Mouse (Mus musculus) adrenal gland, postnatal 36 days (tissue): ENCODE measurements at regions not wholly inside any gene's neighbourhood (a gene's known extent, or its start where the extent isn't known, plus 50 kb on each side); places are given as distances from the start of the nearest gene placed in this dataset.

Experiments used
- DNase-seq, 2 experiments: peaks; one replicate each; pipeline ENCODE4 v3.0.0; 2021; ENCODE audit warnings: mixed read lengths in 1 of 2

DNA sequence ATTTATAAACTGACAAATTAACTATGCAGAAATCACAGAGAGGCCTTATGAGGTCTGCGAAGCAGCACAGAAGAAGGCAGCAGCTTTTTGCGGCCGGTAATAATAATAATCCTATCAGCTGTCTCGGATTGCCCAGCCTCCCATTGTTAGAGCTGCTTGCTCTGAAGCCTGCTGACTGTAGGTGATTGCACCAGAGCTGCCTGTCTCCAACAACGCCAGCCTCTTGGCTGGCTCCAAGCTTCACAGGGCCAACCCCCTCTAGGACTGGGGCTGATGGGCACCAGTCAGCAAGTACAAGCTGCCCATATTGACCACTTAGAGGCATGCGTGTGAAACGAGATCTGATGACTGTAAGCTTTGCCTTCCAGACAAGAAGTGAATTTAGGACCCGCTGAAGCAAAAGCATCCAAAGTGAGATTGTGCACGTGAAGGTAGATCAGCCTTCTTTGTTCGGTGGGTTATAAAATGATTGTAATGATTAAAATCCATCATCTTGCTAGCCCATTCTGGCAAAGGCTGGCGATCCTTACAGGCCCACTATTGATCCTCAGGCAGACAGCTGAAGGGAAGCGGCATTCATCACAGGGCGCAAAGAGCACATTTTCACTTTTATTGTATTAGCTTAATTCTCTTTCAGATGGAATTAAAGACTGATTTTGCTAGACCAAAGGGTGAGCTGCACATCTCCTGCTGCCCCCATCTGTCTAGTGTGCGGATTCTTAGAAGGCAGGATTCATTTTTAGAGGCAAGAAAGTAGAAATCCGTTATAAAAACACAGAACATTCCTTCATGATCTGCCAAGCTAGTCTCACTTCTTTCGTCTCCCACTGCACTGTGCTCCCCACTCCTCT is 503.2 kb upstream of the Smim15 start:
- DNase-seq: no peak

DNA sequence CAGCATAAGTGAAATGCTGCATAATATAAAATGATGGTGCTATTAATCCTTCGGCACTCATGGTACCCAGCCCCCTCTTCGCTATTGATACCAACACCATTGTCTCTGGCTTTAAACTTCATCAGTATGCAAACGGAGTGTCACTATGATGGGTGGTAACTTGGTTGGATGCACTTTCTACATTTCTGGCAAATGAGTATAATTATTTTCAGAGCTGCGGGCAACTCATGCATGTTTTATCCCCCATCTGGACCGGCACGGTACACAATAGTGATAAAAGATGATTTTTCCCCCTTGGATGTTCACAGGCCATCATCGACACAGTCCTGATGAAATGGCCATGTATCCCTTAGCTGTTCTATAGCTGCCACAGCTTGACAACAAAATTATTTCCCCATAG is 503.9 kb upstream of the Smim15 start:
- no peak for DNase-seq

DNA sequence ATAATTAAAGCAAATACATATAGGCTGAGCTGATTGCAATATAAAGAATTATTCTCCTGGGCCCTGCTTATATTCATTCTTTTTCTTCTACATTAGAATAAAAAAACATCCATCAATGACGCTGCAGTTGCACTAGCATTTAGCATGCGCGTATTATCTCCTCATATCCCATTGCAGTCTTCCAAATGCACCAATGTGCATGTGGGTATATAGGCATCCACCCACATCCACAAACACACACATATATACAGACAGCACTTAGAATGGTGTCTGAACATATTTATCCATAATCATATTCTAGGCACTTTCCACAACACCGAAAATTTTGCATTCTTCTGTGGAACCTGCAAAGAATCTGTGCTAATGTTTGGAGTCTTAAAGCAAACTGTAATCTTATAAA is 504.4 kb upstream of the Smim15 start:
- DNase-seq: no peak

DNA sequence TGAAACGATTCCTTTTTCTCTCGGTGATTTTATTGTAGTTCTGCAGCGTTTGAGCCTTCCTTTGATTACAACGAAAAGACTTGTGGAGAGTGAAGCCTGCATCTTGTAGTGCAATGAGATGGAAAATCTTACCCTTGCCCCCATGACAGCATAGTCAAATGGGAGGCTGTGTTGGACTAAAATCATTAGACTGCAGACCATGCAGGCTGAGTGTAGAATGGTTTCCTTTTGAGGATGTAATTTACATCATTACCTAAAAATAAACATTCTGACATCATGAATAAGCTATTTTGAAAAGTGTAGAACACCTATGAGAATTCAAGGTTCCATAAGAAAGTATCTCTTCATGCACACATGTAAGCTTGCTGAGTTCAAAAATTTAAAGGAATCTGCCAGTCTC is 504.9 kb upstream of the Smim15 start:
- no peak for DNase-seq

DNA sequence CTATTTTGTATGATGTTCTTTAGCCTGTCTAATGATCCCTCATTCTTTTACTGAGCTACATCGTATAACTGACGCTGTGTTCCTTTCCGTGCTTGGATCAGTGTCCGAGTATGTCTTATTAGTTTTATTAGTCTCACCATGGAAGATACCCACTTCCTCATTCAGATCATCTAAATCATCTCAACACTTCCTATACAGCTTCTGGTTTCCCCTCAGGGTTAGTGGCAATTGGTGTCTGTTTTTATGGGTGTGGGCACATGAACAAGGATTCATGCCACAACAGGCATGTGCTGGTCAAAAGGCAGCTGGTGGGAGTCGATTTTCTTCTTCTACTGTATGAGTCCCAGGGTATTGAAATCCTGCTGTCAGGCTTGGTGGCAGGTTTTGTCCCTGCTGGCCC is 509.0 kb upstream of the Smim15 start:
- DNase-seq: no peak

DNA sequence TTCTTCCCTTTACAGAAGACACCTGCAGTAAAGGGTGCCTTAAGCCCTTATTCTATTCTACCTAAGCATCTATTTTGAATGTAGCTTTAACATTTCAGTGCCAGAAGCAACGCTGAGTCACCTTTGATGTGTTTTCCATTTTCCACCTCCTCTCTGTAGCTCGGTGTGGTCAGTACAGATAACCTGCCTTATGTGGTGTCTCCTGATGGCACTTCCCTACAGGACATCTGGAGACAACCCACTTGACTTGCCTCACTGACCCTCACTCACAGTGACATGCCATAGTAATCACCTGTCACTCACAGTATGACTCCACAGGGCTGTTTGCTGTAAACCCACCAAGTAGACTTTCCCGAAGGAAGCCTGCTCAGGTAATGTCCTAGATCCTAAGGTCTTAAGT is 510.9 kb upstream of the Smim15 start:
- no peak for DNase-seq

DNA sequence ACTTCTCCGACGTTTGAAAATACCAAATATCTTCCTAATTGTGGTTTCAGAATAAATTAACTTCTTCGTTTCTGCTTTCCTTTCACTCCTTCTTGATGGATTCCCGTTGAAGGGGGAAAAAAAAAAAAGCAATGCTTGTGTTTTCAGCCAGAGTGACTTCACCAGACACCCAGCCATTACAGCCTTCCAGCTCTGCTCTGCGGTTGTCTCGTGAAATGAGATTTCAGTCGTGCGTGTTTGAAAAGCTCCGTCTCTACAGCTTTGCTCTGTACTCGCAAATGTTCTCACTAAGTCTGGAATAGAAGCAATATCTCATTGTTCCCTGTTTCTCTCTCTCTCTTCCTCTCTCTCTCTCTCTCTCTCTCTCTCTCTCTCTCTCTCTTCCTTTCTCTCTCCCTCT is 509.6 kb upstream of the Kif2a start:
- no peak for DNase-seq

DNA sequence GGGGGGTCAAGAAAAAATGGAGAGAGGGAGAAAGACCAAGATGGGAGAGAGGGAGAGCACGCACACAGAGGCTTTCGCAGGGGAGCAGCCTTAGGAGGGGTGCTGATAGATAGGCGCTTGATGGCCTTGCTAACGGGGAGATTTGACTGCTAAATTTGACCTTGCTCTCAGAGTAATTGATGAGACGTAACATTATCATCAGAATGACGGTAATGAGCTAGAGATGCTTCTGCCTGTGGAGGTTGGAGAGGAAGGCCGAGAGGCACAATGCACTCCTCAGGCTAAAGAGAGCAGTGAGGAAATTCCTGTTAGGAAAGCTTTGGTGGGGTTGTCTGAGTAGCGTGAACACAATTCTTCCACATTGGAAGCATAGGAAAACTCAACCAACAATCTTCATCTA is 509.1 kb upstream of the Kif2a start:
- no peak for DNase-seq

DNA sequence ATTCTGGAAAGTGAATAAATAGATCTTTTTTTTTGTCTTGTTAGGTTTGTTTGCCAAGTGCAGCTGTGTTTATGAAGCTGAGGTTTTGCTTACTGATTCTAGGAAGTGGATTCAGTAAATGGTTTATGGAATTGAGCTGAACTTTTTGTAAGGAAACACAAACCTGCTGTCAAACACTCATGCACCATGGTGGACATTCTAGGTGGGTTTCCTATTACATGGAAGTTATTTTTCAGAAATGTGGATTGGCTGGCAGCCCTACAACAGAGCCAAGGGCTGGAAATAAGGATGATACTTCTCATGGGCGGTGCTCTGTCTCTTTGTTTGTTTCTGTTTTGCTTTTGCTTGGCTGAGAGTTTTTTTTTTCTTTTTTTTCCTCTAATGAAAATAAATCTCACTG is 508.5 kb upstream of the Kif2a start:
- DNase-seq: no peak

DNA sequence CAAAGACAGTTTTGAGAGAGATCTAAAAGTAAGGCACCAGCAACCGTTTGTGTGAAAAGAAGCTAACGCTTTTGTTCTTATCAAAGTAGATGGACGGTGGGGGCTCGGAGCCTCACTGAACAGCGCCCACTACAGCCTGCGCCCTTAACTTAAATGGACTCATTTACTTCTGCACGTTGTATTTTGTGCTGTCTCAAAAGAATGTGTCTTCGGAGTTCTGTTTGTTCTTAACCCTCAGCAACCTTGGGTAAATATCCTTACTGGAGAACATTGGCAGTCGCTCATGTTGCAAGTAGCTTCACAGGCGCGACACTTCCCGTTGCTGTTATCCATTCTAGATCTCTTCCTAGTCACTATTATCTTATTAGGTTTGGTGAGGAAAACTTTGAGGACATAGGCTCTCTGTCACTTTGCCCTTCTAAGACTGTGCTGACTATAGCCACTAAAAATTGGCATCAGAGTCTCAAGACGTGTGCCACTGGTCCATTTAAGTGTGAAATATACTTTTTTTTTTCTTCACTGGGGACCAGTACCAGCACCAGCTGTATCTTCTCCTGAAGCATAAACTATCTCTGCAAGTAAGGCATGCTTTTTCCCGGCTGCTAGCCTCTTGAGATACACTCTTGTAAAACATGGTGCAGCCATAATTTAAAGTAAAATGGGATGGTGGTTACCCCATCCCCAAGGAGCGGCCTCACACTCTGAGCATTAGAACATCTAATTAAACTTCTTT is 507.0 kb upstream of the Kif2a start:
- DNase-seq: no peak

DNA sequence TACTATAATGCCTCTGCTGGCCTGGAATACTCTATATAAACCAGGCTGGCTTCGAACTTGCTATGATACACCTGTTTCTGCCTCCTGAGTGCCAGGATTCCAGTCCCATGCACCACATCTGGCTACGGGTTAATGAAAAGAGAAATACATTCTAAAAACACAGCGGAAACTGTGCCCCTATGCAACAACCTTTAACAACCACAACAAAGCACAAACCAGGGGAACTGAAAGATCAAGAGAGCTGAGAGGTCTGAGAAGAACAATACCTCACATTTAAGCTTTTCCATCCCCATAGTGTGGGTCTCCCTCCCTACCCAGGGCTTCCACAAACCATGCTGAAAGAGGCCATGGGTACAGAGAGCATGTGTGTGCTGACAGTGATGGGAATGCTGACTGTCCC is 501.0 kb upstream of the Kif2a start:
- no peak for DNase-seq

DNA sequence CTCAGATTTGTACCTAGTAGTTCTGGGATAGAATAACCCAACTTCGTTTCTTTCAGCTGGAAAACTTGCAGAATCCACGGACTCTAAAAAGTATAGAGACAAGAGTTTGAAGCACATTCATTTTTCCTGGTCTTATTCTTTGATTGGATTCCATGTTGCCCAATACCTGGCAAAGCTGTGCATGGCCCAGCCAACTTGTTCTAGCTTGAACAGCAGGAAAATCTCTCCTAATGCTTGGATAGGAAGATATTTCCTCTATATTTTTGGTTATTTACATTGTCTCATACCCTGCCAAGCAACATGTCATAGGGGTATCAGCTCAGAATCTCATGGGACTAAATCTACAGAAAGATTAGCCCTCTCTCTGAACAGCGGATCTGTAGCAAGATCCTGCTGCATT is 492.3 kb upstream of the Kif2a start:
- no peak for DNase-seq

DNA sequence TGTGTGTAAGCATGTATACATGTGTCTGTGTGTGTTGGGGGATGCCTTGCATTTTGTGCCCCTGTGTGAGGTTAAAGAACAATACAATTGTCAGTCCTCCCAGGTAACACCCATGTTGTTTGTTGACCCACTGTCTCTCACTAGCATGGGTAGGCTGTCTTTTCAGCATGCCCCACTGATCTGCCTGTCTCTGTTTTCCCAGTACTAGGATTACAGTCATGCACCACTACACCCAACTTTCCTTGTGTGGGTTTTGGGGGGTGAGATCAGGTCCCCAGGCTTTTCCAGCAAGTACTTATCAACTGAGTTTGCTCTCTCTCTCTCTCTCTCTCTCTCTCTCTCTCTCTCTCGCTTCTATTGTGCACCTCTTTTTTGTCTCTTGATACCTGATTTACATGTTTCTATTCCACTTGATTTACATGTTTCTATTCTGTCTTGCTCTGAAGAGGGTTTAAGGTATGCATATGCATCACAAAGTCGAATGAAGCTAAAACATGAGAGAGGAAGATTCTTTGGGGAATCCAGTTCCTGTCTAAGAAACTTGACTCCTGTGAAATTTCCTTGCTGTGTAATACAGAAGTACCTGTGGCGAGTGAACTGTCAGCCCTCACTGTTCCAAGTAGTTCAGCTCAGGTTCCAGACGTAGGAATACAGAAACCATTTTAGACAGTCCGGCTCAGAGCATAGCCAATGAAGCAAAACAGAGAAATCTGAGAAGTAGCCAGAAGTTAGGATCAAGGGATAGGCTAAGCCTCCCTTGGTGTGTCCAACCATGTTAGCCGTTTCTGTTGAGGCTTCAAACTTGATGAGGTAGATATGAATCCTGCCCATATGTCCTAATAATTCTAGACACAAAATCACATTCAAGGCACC is 491.6 kb upstream of the Kif2a start:
- no peak for DNase-seq

DNA sequence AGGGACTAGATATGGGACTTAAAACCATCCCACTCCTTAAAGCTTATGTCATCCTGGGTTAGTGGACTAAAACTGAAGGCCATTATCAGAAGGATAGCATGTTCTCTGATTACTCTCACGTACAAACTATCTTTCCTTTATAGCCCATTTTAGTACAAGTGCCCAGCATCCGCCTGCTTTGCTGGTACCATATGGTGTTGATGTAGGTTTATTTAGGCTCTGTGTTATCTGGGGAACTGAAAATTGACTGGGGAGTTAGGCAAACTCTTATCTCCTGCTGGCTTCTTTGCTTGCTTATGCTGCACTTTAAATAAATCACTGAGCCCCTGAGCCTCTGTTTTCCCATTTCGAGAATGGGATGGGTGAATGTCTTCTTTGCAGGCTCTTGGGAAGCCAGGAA is 485.4 kb upstream of the Kif2a start:
- no peak for DNase-seq

DNA sequence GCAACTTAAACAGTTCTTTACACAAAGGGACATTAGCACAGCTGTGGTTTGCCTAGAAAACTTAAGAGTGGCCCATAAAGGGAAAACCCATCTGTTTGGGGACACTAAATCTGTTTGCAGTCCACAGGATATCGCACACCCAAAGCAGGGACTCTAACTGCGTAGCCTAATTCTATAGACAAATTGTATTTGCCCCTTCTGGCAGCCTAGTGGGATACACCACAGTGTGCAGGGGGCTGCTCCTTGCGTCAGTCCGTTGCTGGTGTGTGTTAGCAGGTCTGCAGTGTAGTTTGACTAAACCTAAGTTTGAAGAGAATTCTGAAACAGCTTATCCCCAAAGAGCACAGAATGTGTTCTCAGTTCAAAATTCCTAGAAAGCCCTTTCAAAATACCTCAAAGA is 484.9 kb upstream of the Kif2a start:
- no peak for DNase-seq

DNA sequence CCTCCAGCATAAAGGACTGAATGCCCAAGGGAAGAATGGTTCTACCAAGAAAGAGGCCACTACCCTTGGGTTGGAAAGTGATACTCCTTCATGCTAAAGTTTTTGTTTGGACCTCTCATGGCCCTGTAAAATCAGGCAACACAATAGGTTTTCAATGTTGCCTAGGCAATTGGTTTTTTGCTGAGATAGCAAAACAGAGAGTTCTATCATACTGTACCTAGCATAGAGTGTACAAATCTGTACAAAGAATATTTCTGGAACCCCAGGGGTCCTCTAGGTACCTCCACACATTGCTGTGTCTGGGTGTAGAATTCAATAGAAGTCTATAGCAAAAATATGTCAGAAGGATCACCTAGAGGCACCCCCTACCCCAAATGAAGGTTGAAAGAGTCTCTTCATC is 483.4 kb upstream of the Kif2a start:
- no peak for DNase-seq

DNA sequence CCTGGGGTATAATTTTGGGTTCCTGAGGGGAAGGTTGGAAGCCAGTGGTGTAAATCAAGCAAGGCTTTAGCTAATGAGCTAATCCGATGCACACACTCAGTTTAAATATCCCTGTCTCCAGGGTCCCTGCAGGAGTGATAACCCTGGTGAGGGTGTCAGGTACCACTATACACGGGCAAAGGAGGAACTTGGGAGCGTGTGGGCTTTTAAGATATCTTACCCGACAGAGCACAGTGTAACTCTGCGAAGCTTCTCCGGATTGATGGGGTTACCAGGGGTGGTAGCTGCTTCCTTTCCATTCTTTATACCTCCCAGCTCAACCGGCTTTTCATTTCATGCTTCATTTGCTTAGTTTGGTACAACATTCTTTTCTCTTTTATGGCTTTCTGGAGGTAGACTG is 480.3 kb upstream of the Kif2a start:
- DNase-seq: no peak

DNA sequence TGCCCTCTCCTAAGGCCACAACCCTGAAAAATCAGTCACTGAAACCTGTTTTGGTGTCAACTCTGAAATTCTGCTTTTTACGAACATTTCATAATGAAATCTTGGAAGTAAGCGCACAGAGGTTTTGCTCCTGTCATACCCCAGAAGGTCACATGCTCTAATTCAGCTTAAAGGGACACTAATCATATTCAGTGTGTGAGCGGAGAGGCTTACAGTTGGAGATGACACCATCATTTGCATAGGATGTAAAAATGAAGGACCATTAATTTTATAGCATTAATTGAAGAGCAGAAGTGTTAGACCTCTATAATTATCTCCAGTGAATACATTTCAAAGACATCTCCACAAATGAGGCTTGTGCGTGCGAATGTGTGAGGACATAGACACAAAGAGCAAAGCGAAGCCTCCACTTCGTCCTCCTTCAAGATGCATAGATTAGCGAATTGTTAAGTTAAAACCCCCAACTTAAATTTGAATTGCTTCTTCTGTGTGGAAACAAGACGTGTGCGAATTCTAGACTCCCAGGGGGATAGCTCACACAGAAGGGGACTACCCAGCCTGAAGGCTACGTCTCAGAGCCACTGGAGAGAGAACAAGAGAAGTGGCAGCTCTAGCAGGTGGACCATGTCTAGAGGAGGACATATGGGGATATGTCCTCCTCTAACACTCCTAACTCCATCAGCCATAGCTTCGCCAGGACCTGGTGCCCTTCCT is 479.0 kb upstream of the Kif2a start:
- no peak for DNase-seq

DNA sequence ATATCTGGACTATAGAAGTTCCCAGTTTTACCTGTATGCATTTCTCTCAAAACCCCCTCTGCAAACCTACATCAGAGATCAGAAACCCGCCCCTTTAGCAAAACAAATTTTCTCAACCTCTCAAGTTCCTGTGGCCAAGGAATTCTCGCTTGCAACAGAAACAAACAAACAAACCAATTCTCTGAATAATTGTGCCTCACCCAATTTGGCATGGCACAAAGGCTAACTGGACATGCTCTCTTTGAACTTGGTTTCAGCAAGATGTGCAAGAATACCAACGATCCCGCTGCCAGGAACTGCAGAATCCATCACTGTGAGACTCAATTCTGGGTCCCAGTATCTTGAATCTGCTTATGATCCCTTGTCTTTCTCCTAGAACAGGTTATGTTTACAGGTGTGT is 477.4 kb upstream of the Kif2a start:
- no peak for DNase-seq

DNA sequence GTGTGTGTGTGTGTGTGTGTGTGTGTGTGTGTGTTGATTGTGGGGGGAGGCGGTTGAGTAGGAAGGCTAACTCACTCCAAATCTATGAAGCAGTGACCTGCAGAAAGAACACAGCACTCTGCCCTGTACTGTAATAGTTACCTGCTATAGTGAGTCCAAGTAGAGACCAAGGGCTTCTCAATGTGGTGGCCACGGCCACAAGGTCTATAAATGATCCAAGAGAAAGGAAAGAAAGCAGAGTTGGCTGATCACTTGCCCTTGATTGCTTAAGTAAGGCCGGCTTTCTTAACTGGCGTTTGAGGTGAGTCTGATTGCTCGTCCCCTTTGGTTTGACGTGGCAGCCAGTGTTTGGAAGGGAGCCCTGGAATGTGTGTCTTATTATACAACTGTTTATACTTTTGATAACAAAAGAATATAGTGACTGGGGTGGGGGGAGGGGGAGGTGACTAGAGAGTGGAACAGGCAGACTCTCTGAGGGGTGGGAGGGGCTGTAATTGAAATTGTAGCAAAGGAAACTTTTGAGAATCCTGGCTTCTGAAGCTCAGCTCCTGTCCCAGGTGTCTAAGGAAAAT is 473.3 kb upstream of the Kif2a start:
- no peak for DNase-seq

DNA sequence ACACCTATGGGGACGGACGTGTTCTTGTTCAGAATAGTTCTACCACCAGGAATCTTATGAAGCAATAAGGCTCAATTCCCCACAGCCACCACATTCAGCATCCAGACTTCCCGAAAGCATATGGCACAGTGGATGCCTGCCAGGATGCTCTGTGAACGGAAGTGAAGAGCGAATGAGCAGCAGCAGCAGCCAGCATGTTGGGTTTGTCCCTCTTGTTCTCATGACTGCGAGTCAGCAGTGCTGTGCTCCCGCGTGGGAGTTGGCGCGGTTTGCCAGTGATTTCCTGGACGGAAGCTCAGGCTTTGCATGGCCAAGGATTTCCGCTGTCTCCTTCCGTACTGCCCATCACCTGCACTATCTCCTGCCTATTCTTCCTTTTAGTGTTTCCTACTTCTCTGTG is 471.8 kb upstream of the Kif2a start:
- peak; percentile 27 to 41 for DNase-seq

DNA sequence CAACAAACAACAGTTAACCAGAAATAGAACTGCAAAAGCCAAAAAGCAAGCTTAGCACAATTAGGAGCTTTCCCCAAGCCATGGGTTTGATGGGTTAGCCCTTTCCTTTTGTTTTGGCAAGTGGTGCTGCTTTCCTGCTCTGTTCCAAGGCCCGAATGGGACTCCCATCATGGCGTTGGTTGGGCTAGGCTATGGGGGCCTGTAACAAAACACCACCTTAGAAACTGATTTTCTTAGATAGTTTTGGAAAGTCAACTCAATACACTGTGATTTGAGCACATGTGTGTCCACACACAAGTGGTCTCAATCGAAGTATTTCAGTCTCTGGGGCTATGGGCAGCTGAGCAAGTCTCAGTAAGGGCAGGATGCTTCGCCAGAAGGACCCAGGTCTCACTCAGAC is 470.5 kb upstream of the Kif2a start:
- DNase-seq: no peak
